In the genomic region with DNA sequence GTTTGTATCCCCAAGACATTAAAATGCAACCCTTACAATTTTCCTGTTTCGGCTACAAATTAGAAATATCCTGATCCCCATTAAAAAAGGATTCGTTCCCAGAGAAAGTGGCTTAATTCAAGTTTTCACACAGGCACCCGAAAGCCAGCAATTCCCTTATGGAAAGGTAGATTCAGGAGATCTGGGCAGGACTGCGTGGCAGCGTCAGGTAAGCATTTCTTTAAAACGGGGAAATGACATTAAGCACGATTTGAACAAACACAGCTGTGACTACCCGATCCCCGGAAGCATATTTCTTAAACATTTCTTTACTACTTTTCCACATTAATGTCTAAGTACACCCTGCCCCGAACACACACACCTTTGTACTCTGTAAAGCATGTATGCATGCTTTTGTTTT, we compare ENCODE assay signal across 8 mouse cellular contexts. TPM values are rescaled to one million over a fixed set of nuclear protein-coding genes. Genes with fewer than 3 reads are reported as not detected.
DNase-seq lines count a peak whose midpoint lies in the region; ATAC-seq and TF ChIP-seq lines count a peak whose summit lies in the region.

No protein-coding gene starts in this region.

- ATAC-seq in embryonic facial prominence, embryonic 15.5 days (ENCODE audit: insufficient number of reproducible peaks, low FRiP score, low TSS enrichment, low read depth) = no peak

- TF ChIP-seq CTCF in liver, adult 2 months (IDR thresholded peaks at IDR 0.05; ENCODE audit: low read depth, low read length) = no peak
- no peak for TF ChIP-seq CTCF in olfactory bulb, adult 2 months (IDR thresholded peaks at IDR 0.05; ENCODE audit: insufficient read depth, low read depth, low read length)

- 14% methylated on average over 10 of the region's 10 CpGs for WGBS in liver, adult 2 months
- 3% methylated on average over 10 of the region's 10 CpGs for WGBS in embryonic facial prominence, embryonic 15.5 days
- WGBS in limb, embryonic 10.5 days = 7% methylated on average over 10 of the region's 10 CpGs
- 1% methylated on average over 10 of the region's 10 CpGs for WGBS in olfactory bulb, adult 2 months

- H3K9ac ChIP-seq in liver, adult 2 months (ENCODE audit: low read depth, low read length) = no peak overlapping the region
- H3K9ac ChIP-seq in embryonic facial prominence, embryonic 15.5 days = peak overlapping the region; percentile 52

- 0 out of 2 replicates have a peak, but pooled peaks cover under 1% of the 10 kb centered on the region for H3K36me3 ChIP-seq in liver, adult 2 months (ENCODE audit: control insufficient read depth, insufficient read depth, low read length)
- H3K36me3 ChIP-seq in embryonic facial prominence, embryonic 15.5 days = peaks cover 19% of the 10 kb centered on the region
- H3K36me3 ChIP-seq in limb, embryonic 10.5 days = peaks cover 30% of the 10 kb centered on the region

- peak overlapping the region; percentile 53 for H3K4me2 ChIP-seq in embryonic facial prominence, embryonic 15.5 days (replicated peaks)

- peak overlapping the region; percentile 69; the same call in 1 of the 2 replicates for H3K4me3 ChIP-seq in liver, adult 2 months (ENCODE audit: insufficient read depth, low read depth, low read length)
- H3K4me3 ChIP-seq in embryonic facial prominence, embryonic 15.5 days (replicated peaks) = peak overlapping the region; percentile 93
- H3K4me3 ChIP-seq in limb, embryonic 10.5 days = peak overlapping the region; percentile 88
- H3K4me3 ChIP-seq in olfactory bulb, adult 2 months (ENCODE audit: insufficient read depth, low read depth, low read length) = peak overlapping the region; percentile 87

- no peaks in the 10 kb centered on the region for H3K9me3 ChIP-seq in embryonic facial prominence, embryonic 15.5 days (replicated peaks)
- no peaks in the 10 kb centered on the region for H3K9me3 ChIP-seq in limb, embryonic 10.5 days (replicated peaks)

- H3K27me3 ChIP-seq in liver, adult 2 months (ENCODE audit: control insufficient read depth, insufficient read depth, low read length) = no peaks in the 10 kb centered on the region
- no peaks in the 10 kb centered on the region for H3K27me3 ChIP-seq in embryonic facial prominence, embryonic 15.5 days
- no peaks in the 10 kb centered on the region for H3K27me3 ChIP-seq in limb, embryonic 10.5 days (ENCODE audit: low read depth, poor library complexity, severe bottlenecking)

- no peak overlapping the region for H3K27ac ChIP-seq in liver, adult 2 months (replicated peaks; ENCODE audit: insufficient read depth, low read depth, low read length)
- H3K27ac ChIP-seq in embryonic facial prominence, embryonic 15.5 days (replicated peaks) = peak overlapping the region; percentile 77
- peak overlapping the region; percentile 98 for H3K27ac ChIP-seq in limb, embryonic 10.5 days
- H3K27ac ChIP-seq in olfactory bulb, adult 2 months (ENCODE audit: insufficient read depth, low read depth, low read length) = peak overlapping the region; percentile 95

- H3K4me1 ChIP-seq in liver, adult 2 months (ENCODE audit: control insufficient read depth, insufficient read depth, low read length) = peaks cover 13% of the 10 kb centered on the region
- peaks cover 20% of the 10 kb centered on the region for H3K4me1 ChIP-seq in embryonic facial prominence, embryonic 15.5 days
- peaks cover 19% of the 10 kb centered on the region; the same call in 1 of the 2 replicates for H3K4me1 ChIP-seq in limb, embryonic 10.5 days
- peaks cover 5% of the 10 kb centered on the region; the same call in 1 of the 2 replicates for H3K4me1 ChIP-seq in olfactory bulb, adult 2 months (ENCODE audit: control insufficient read depth, insufficient read depth, low read length)

- no peak for TF ChIP-seq POLR2A in liver, adult 2 months (IDR thresholded peaks at IDR 0.05; ENCODE audit: extremely low read depth, insufficient read depth, low read length)
- no peak for TF ChIP-seq POLR2A in olfactory bulb, adult 2 months (IDR thresholded peaks at IDR 0.05; ENCODE audit: insufficient read depth, low read depth, low read length)

- H3K79me2 ChIP-seq in liver, adult 2 months (ENCODE audit: control insufficient read depth, insufficient read depth, low read length) = peaks cover 6% of the 10 kb centered on the region; the same call in 1 of the 2 replicates

- no peak for DNase-seq in liver, adult 2 months (ENCODE audit: extremely low read depth, low read depth, low spot score)
- no peak for DNase-seq in liver
- DNase-seq in limb, embryonic 10.5 days (ENCODE audit: low spot score) = no peak
- DNase-seq in natural killer cell, adult 2 months (ENCODE audit: low spot score in 2 of 2) = no peak
- DNase-seq in kidney, adult 8-10 months = no peak
- DNase-seq in frontal cortex, postnatal 14 days (ENCODE audit: low spot score in 2 of 2) = no peak

RNA-seq across cellular contexts. Expression of a gene that starts 0.6 kb away (rescaled TPM):
- 78.0 and 81.4 TPM in 2 replicates for total RNA-seq in liver, adult 2 months (2014; rRNA removed)
- polyA plus RNA-seq in liver, adult 2 months (2012; rRNA removed) = 25.7 and 33.4 TPM in 2 replicates
- polyA plus RNA-seq in embryonic facial prominence, embryonic 15.5 days (2015; fragmentation: Nextera tagmentation; extraction: Ambion mirVana) = 527 and 542 TPM in 2 replicates
- 878 and 895 TPM in 2 replicates for polyA plus RNA-seq in limb, embryonic 10.5 days (2016; fragmentation: Nextera tagmentation; extraction: Ambion mirVana)
- 292 TPM in 1 of 2 replicates, not detected in the other for polyA plus RNA-seq in olfactory bulb, adult 2 months (2012; ENCODE audit: insufficient read depth, insufficient read length, low replicate concordance, missing spikeins)

RNA-seq across cellular contexts. Expression of a gene that starts 44.7 kb away (rescaled TPM):
- 14.7 and 16.7 TPM in 2 replicates for total RNA-seq in liver, adult 2 months (2014; rRNA removed)
- 9.5 and 10.5 TPM in 2 replicates for polyA plus RNA-seq in liver, adult 2 months (2012; rRNA removed)
- polyA plus RNA-seq in embryonic facial prominence, embryonic 15.5 days (2015; fragmentation: Nextera tagmentation; extraction: Ambion mirVana) = 35.6 and 44.2 TPM in 2 replicates
- 43.9 and 47.9 TPM in 2 replicates for polyA plus RNA-seq in limb, embryonic 10.5 days (2016; fragmentation: Nextera tagmentation; extraction: Ambion mirVana)
- not detected in 2 replicates for polyA plus RNA-seq in olfactory bulb, adult 2 months (2012; ENCODE audit: insufficient read depth, insufficient read length, low replicate concordance, missing spikeins)
